Mouse (Mus musculus) bone marrow macrophage, adult 2 months (primary cell): ENCODE results near the gene Tanc1.

ENCODE experiments used
- CTCF ChIP-seq: IDR thresholded peaks from 2 replicates; pipeline ENCODE4 v1.5.1; 2012; ENCODE audit warnings: low read depth, mild to moderate bottlenecking, low read length, moderate library complexity
- POLR2A ChIP-seq: IDR thresholded peaks from 2 replicates; pipeline ENCODE4 v1.6.1; 2012; ENCODE audit warnings: mild to moderate bottlenecking, low read depth, low read length, borderline replicate concordance

DNA sequence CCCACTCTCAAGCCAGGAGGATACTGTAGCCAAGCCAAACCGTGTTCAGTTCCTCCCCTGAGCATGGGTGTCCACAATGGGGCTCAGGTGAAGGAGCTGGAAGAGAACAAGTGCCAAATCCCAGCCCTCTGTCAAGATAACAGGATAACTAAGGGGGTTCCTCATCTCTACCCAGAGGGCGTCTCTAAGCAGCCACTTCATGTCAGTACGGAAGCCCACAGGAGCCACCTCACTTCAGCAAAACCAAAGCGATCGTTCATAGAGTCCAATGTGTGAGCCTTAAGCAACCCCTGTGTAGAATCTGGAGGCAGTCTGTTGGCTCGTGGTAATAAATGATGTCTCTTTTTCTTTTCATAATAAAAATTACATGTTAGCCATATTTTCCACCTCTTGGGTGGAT is 232.0 kb downstream of the Tanc1 start:
- TF ChIP-seq CTCF (no peak), POLR2A (no peak)
